Mouse (Mus musculus): ENCODE measurements around the gene Arsa.

- no peak for TF ChIP-seq POLR2AphosphoS2 (IDR thresholded peaks at IDR 0.05; ENCODE audit: insufficient read length, low read depth)
- TF ChIP-seq POLR2A (IDR thresholded peaks at IDR 0.05; ENCODE audit: insufficient read length, low read depth), result no peak
- TF ChIP-seq TCF3 (IDR thresholded peaks at IDR 0.05; ENCODE audit: insufficient read length, low read depth), result no peak
- no peak for TF ChIP-seq REST (IDR thresholded peaks at IDR 0.05; ENCODE audit: insufficient read depth, insufficient read length)
Observed at GRCm38 (mm10) chr15:89431806-89432205, 45.4 kb downstream of the Arsa start.
